Mouse (Mus musculus) retina, postnatal 7 days (tissue): Measurements from ENCODE around the gene Eva1c.

Experiments used
- DNase-seq: peaks from one replicate; pipeline ENCODE4 v3.0.0-alpha.2; 2012; ENCODE audit warnings: low read depth, low spot score

Gene Eva1c

DNA sequence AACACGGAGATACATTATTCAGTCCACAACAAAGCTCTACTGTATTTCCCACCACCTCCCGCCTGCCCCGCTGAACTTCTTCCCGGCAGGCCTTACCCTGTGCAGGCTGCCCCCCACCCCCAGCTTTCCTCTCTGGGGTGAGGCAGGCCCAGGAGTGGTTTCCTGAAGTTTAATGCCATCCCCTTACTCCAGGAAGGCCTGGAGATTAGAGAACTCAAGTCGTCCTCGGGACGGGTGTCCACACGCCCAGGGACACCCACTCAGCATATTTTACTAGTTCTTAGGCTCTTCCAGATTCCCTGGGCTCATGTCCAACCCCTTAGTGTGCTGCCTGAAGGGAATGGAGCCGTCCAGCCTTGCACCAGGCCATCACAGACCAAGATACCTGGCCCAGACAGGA lies 39.1 kb downstream of the Eva1c start:
- no peak for DNase-seq

DNA sequence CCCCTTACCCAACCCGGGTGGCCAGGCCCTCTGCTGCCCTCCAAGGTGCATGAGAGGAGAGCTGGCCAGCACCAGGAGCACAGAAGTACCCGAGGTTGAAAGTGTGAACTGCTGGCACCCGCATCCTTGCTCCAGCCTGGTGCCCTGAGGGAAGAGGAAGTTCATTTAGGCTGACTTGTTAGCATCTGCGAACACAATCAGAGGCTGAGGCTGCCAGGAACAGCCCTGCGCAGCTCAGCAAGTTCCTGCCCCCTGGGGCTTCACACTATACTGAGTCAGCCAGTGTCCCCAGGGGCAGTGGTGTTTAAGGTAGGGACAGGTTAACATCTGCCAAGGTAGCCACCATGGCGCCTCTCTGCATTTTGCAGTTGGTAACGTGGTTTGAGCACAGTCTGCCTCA lies 41.6 kb downstream of the Eva1c start:
- DNase-seq = no peak

DNA sequence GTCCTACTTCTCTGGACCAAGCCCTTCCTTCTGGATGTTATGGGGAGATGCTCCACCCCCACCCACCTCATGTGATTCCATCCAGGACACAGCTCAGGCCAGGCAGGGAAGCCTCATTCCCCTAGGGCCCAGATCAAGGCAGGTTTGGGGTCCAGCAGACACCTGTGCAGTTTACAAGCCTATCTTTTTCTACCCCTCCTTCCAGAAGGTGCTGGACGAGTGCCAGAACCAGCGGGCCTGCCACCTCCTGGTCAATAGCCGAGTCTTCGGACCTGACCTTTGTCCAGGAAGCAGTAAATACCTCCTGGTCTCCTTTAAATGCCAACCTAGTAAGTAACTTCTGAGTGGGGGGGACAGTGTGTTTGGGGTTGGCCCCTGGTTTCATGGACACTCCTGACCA lies 42.8 kb downstream of the Eva1c start:
- no peak for DNase-seq

DNA sequence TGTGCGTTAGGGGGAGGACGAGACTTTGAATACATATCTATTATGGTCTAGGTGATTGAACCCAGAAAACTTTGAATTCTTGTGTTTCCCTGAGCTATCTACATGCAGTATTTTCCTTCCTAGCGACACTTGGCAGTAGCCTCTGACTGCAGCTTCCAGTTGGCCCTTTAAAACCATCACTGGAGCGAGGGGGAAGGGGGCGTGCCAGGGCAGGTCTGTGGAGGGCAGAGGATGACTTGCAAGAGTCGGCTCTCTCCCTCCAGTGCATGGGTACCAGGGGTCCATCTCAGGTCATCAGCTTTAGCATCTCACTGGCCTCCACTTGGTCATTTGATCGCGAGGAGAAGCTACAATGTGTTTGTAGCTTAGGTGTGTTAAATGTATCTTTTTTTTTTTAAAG lies 46.4 kb downstream of the Eva1c start:
- no peak for DNase-seq

DNA sequence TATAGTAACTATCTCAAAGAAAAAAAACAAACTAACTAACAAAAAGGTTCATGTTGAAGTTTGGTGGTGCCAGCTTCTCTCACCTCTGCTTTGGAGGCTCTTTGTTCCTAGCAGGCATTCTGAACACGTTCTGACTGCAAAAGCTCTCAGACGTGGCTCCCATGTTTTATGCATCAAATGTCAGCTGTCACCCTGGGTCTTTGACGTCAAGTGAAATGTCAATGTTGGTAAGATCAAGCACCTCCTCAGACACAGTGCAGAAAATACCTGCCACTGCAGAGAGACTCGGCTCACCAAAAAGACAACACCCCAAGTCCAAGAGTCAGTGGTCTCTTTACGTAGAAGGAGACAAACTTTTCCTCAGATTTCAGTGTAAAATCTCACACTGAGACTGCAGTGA lies 48.0 kb downstream of the Eva1c start:
- no peak for DNase-seq

DNA sequence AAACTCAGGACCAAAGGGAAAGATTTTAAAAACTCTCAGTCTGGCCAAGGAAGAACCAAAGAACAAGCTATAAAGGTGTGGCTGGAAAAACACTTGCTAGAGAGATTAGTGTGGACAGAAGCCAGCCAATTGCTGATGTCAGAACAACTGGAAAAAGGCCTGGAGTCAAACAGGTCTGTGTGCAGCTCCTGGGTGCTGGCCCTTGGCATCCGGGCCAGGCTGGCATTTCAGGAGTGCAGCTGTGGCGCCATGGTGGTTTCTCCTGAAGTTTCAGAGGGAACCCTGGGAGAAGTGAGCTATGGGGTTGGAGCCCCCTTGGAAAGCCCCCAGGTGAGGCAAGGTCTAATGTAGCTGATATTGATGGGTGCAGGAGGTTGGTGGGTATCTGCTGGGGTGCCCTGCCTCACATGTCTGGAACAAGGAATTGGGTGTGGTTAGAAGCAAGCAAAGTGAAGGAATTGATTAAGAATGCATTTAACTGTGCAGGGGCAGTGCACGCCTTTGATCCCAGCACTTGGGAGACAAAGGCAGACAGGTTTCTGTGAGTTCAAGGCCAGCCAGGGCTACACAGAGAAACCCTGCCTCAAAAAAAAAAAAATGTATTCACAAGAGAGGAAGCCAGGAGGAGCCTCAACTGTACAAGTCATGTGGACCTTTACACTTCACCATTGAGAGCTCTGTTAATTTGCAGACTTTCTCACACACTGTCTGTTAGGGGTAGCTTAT lies 51.8 kb downstream of the Eva1c start:
- no peak for DNase-seq

DNA sequence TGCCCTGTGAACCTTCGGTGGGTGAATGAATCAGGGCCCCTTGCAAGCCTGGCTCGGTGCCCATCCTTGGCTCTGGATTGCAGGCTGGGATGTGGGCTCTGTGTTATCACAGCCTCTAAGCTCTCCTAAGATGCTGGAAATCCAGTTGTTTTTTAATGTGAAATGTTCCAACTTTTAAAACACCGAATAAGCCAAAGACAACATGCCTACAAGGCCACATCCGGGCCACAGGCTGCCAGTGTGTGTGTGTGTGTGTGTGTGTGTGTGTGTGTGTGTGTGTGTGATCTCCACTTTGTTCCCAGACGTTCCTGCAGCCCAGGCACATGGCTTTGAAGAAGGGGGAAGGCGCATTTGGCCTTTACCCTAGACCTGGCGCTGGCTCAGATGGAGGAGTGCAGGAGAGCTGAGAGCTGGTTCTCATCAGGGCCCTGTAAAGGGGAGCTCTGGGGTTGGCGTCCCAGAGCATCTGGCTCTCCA lies 56.0 kb downstream of the Eva1c start:
- no peak for DNase-seq

DNA sequence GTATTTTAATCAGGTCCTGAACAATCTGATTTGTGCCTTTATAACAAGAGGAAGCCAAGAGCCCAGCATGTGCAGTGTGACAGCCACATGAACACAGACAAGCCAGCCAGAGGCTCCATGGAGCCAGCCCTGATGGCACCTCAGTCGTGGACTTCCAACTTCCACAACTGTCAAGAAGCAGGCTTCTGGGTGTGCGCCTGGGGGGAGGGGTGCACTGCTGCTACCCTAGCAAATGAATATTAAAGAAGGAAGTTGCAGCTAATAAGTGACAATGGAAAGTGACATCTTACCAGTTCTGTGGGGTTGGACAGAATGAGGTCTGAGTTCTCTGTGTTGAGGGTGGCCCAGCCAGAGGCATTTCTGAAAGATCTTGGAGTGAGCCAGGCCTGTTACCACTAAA lies 58.8 kb downstream of the Eva1c start:
- DNase-seq = no peak

DNA sequence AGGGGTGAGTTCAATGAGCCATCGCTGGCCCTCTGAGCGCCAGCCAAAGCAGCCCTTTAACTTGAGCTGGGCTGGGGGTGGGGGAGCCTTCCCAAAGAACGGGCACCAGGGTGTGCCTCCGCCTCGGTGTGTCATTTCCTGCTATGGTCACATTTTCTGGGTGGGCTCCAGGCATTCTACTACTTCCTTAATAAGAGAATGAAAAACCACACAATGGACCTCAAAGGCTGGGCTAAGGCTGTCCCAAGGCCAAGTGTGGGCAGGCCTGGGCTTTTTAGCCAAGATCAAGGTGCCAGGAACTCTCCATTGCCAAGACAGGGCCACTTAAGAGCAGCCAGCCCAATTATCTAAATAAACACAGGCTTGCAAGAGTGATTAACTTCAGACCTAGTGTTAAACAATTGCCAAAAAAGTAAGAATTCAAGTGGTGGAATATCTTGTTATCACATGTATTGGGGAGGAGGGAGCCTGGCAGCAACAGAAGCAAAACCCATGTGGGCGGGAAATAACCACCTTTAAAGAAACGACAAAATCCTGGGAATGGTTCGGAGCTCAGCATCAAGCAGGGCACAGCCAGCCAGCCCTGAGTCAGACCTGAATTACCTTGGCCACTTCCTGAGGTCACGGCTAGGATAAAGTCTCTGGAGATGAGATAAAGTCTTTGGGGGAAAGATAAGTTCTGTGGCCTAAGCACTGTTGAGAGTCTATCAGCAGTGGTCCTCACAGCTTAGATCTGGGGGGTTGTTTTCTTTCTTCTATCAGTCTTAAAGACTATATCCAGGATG lies 59.5 kb downstream of the Eva1c start:
- no peak for DNase-seq

DNA sequence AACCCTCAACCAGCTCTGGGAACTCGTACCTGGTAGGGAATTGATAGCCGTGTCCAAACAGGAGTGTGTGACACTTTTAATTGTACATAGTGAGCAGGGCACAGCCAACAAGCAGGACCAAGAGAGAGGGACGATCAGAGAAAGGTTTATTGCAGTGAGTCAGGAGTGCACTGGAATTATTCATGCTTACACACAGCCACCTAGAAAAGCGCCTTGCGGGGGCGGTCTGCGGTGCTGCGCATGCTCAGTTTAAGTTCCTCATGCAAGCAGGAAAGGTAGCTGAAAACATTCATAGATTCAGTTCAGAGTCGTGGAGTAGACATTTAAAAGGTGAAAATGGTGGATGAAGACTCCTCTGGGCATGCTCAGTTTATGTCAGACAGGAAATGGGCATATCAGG lies 64.2 kb downstream of the Eva1c start:
- no peak for DNase-seq

DNA sequence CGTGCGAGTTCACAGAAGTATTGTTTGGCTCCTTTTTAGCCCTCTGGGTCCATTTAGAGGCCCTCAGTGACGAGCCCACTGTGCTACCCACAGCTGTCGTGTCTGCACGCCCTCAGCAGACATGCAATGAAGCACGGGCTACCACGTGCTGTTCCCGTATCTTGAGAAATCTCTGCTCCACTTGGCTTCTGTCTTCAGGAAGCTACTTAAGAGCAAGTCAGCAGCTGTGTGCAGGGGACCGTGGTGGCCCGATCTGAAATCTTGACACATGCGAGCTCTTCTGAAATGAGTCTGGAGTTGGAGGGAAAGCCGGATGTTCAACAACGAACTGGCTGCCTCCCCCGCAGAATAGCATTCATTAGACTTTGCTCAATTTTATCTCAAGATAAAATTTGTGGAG lies 65.1 kb downstream of the Eva1c start:
- DNase-seq = no peak

DNA sequence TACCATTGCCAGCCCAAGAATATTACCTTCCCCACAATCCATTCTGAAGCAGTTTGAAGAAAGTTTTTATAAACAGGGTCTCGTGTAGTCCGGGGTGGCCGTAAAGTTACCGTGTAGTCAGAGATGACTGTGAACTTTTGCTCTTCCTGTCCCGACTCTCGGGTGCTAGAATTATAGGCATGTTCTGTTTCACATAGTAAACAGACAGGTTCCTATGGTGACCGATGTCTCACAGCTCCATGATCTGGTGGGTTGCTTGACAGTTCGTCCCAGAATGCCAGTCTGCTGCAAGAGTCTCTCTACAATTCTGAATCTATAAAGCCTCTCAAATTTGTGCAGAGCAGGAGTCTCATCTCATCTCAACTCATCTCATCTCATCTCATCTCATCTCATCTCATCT lies 65.6 kb downstream of the Eva1c start:
- no peak for DNase-seq

DNA sequence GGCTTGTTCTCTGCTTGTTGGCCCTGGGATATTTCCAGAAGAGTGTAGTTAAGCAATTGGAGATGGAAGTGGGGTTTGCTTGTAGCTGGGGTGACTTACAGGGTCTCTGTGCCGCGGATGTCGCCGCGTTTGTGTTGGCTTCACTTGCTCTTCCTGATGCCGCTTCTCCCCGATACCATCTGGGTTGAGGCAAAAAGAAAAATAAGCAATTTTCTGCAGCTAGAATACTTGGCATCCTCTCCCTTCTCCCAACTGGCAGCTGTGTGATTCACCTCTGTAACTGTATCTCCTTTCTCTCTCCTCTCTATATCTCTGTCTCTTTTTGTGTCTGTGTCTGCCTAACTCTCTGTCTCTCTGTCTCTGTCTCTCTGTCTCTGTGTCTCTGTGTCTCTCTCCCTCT lies 66.5 kb downstream of the Eva1c start:
- DNase-seq = no peak

DNA sequence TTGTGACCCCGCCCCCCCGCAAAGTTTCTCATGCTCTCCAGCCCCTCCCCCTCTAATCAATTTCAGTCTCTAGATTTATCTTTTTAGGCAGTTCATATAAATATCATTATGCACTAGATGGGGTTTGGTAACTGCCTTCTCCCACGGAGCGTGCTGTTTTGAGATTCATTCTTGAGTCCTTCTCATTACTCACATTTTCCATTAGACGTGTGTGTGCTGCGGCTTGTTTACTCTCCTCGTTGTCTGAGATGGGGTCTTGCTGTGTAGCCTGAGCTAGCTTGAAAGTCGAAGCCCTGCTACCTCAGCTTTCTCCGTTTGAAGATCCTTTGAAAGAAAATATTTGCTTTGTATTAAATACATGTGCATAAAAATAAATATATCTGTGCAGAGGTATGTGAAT lies 67.3 kb downstream of the Eva1c start:
- DNase-seq = no peak

DNA sequence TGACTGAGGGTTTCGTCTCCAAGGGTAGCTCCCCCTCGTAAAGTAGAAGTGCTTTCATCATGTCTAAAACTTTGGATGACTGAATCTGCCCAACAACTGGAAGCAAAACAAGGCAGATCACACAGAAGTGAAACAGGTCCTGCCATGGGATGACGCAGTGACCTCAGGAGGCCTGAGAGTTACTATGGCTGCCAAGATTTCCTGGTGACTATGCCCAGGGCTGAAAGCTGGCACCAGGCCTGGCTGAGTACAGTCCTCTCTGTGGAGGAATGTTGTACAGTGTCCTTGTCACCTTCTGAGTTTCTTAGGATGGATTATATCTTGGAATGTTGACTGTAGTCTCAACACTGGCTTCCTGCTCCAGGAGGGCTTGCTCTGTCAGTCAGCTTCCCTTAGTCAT lies 71.1 kb downstream of the Eva1c start:
- DNase-seq = no peak

DNA sequence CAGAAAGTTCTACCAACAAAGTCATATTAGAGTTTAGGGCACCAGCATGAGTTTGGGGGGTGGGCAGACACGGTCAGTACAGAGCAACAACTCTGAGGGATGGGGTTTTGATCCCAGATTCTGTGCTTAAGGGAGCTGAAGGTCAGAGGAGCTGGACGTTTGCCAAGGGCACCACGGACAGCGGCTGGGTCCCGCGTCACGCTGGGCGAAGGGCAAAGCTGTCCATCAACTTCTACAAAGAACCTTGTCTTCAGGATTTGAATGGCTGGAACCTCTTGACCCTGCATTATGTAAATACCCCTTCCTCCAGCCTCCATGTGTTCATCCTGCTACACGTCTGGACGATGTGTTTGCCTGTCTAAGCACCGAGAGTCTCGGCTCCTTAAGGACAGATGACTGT lies 73.0 kb downstream of the Eva1c start:
- no peak for DNase-seq

DNA sequence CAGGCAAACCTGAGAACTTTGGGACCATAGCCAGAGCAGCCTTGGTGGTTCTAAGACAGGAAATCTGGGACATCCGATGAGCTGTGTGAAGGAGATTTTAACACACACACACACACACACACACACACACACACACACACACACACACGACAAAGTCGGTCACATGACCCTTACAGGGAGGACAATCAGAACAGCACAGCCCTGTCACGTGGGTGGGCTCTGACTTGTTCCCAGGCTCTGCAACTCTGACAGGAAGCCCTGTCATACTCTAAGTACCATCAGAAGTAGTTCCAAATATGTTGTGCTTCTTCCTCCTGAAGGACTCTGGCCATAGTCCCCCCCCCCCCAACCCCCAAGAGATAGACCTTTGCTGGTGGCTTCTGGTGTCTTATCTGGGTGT lies 74.8 kb downstream of the Eva1c start:
- no peak for DNase-seq

DNA sequence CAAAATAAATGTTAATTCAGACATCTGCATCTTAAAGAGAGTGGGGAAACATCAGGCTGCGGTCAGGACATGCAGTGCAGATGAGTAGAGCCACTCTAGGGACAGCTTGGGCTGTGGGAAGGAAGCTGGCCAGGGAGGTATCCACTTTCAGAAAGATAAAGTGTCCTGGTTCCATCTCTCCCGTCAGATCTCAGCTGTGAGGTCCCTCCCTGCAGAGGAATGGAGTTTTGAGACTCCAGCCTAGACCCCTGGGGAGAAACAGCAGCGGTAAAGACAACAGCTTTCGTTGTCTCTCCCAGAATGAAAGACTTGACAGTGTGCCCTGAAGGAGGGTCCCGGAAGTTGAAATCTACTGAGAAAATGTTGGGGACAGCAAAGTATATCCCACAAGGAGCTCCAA lies 76.8 kb downstream of the Eva1c start:
- no peak for DNase-seq

DNA sequence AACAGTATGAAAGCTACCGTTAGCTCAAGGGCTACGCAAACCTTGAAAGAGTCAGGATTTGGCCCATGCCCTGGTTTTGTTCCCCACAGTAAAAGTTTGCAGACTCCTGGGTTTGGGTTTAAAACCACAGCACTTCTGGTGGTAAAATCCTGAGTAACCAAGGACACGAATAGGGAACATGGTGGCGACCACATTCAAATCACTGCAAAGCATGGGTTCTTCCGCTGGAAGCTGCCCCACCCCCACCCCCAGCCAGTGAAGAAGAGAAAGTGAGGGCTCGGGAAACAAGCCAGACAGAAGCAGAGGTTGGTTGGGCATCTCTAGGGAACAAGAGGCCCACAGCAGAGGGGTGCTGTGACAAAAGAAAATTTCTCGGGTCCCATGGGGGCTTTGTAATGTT lies 80.7 kb downstream of the Eva1c start:
- DNase-seq = no peak

DNA sequence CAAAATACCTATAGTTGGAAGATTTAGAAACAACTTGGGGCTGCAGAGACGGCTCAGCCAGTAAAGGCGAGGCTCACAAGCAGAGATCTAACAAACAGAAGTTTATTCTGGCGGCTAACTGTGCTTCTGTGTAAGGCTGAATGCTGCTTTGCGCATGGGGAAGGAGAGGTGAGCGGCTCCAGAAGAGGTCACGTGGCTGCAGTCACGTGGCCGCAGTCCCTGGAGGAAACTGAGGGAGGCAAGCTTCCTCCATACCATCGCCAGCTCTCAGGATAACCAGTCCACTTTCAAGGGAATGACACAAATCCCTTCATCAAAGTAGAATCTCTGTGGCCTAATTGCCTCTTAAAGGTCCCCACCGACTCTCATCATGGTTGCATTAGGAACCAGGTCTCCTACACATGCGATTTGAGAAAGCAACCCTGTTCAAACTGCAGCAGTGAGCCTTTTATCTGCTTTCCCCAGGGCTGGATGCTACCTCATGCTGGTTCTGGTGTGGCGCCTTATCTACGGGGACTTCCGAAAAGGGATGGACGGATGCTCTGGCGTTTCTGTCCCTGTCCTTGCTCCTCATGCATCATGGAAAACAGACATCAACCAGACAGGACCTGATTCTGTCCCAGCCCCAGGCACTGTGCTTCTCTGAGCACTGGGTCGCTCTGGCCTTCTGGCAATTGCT lies 84.5 kb downstream of the Eva1c start:
- DNase-seq = no peak

DNA sequence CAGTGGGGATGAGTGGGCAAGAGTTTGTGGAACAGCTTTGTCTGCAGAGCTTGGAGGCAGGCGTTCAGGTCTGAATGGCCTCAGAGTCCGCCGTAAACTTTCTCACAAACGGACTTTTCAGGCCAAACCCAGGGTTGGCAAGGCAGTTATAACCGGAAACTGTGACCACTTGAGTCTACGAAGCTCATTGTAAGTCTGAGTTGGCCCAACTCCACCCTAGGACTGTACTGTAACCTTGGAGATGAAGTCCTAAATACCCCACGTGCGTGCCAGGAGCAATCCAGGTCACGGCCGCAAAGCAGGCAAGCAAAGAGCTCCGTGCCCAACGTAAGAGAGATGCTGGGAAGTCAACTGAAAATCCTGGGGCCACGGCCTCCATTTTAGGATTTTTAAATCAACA lies 85.2 kb downstream of the Eva1c start:
- DNase-seq = no peak

DNA sequence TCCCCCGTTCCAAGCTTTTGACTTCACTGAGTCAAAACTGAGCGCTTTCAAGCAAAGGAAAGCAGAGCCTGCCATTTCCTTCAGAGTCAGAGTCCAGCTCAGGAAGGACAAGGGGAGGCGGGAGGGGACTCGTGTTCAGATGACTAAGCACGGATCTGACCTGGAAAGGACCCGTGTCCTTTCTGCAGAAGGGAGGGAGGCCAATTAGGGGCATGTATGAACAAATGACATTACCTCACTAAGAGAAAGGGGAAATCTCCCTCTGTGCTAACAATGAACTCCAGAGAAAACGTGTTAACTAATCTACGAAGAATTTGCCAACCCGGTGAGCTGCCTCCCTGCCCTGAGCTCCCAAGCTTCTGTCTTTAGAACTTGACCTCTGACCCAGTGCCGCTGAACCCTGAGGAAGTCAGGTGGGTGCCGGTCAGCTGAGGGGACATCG lies 89.5 kb downstream of the Eva1c start:
- no peak for DNase-seq

DNA sequence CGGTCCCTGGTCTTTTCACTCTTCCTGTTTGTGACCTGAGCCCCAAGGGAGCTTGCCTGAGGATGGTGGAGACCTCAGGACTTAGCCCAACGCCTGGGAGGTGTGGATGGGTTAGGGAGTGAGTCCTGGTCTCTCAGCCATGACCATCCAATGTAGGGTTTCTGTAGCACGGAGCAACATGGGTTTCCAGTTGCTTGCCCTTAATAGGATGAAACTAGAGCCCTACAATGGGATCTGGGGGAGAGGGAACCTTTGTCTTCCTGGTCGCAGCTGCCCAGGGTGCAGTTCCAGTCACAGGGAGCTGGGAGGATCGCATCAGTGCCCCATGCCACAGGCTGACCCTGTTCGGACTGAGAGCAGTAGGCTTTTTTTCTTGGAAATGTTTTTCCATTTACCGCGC lies 90.6 kb downstream of the Eva1c start:
- no peak for DNase-seq
